Mouse (Mus musculus) liver, embryonic 11.5 days (tissue): ENCODE data around the gene Ttc7b. TPM values are rescaled to one million over a fixed set of nuclear protein-coding genes. Genes with fewer than 3 reads are reported as not detected.

Experiments used
- ATAC-seq: fragments of 200-750 bp; cut with Nextera tagmentation; replicated peaks from 2 replicates; pipeline ENCODE4 v1.8.0; 2017; ENCODE audit warnings: moderate number of reproducible peaks, mild to moderate bottlenecking, moderate TSS enrichment, moderate library complexity; ENCODE audit not compliant: low FRiP score
- DNase-seq: peaks from one replicate; pipeline ENCODE4 v3.0.0-alpha.2; 2017; ENCODE audit warnings: low spot score
- H3K27ac ChIP-seq: fragments of 300-500 bp; sonication (generic); 2 replicates; pipeline ENCODE4 v1.5.1; 2014; ENCODE audit warnings: mild to moderate bottlenecking, low read depth, low read length, control low read depth
- H3K27me3 ChIP-seq: fragments of 300-500 bp; sonication (generic); replicated peaks from 2 replicates; pipeline ENCODE4 v1.6.1; 2014; ENCODE audit warnings: low read length, mixed read lengths; ENCODE audit not compliant: control insufficient read depth, insufficient read depth
- H3K36me3 ChIP-seq: fragments of 300-500 bp; sonication (generic); 2 replicates; pipeline ENCODE4 v1.6.1; 2014; ENCODE audit warnings: mild to moderate bottlenecking, low read length, moderate library complexity, mixed read lengths; ENCODE audit not compliant: control insufficient read depth, insufficient read depth
- H3K4me1 ChIP-seq: fragments of 300-500 bp; sonication (generic); replicated peaks from 2 replicates; pipeline ENCODE4 v1.6.1; 2014; ENCODE audit warnings: low read length, mixed read lengths; ENCODE audit not compliant: control insufficient read depth, insufficient read depth
- H3K4me2 ChIP-seq: fragments of 300-500 bp; sonication (generic); 2 replicates; pipeline ENCODE4 v1.6.1; 2014; ENCODE audit warnings: mild to moderate bottlenecking, control low read depth, moderate library complexity
- H3K4me3 ChIP-seq: fragments of 300-500 bp; sonication (generic); 2 replicates; pipeline ENCODE4 v1.5.1; 2014; ENCODE audit warnings: low read depth, low read length, control low read depth
- H3K9ac ChIP-seq: fragments of 300-500 bp; sonication (generic); 2 replicates; pipeline ENCODE4 v1.6.1; 2014; ENCODE audit warnings: low read depth, low read length, control low read depth
- H3K9me3 ChIP-seq: fragments of 300-500 bp; sonication (generic); 2 replicates; pipeline ENCODE4 v1.6.1; 2016; ENCODE audit warnings: low read length, inconsistent platforms, mixed read lengths; ENCODE audit not compliant: control insufficient read depth
- WGBS: fragments of 180-500 bp; shearing (Covaris S2); extraction: QIAGEN DNeasy Blood & Tissue Kit; methylation state at CpG from one replicate; pipeline ENCODE4 v1.1.7; 2014; 5-methylcytosine and 5-hydroxymethylcytosine counted together
- polyA plus RNA-seq: library from polyadenylated mRNA; unstranded; fragments of >200 nt; fragmentation: Nextera tagmentation; extraction: Ambion mirVana; gene quantifications from 2 replicates; pipeline ENCODE4 v1.2.1, GENCODE M21; 2014

The Ttc7b gene
- polyA plus RNA-seq, 1 experiment from 2014 or later, result 6.2 TPM

DNA sequence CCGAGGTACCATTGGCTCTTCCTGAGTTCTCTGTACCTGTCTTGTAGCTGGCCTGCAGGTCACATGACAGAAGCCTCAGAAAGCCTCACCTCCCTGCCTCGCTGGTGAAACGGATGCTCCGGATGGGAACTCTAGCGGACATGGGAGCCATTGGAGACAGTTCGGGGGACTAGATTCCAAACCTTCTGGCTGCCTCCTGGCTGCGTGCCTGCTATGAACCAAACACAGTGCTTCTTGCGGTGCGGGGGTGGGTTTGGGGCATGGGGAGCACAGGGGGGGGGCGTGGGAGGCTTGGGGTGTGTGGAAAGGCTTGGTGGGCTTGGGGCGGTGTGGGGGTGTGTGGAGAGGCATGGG, 230.5 kb downstream of the Ttc7b start:
- H3K27ac ChIP-seq, result no peak overlapping the region
- H3K9me3 ChIP-seq, result 0 out of 2 replicates have a peak, but pooled peaks cover 2% of the 10 kb centered on the region
- H3K36me3 ChIP-seq, result no peaks in the 10 kb centered on the region
- DNase-seq (no peak), ATAC-seq (no peak)
- WGBS, result 67% methylated on average over 11 of the region's 11 CpGs
- no peak overlapping the region for H3K9ac ChIP-seq
- H3K4me2 ChIP-seq, result no peak overlapping the region
- H3K4me1 ChIP-seq, result peaks cover 3% of the 10 kb centered on the region; the same call in 1 of the 2 replicates
- no peaks in the 10 kb centered on the region for H3K27me3 ChIP-seq
- H3K4me3 ChIP-seq, result no peak overlapping the region

DNA sequence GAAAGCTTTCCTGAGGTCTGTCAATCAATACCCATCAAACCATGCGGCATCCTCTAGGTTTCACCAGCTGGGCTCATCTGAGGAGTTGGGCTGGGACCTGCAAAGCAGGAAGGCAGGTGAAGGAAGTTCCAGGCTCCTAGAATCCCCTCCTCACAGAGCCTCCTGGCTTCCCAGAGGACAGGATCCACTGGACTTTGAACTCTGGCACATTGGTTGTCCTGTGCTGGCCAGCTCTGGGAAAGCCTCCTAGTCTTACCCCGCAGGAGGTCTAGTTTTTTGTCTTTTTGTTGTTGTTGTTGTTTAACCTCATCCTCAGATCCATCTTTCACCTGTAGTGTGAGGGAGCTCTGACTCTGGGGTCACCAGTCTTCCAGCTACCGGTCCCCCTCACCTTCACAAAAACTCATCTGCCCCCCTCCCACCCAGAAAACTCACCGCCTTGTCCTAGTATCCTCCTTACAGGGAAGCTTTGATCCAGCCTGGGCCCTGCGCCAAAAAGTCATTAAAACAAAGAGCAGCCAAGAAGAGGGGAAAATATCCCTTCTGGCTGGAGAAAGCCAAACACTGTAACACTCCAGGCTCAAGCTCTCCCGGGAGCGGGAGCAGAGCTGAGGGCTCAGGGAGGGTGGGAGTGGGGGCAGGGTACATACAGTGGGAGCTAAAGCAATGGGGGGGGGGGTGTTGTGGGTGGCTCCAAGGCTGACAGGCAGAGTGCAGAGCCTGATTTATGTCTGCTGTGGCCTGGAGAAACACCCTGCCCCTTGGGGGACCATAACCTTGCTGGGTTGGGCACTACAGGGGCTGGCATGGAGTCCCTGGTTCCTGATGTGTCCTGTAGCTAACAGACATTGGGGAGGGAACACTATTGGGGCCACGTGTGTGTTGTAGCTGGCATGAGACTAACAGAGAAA, 231.1 kb downstream of the Ttc7b start:
- DNase-seq (no peak), ATAC-seq (peak; percentile 37)
- 45% methylated on average over 8 of the region's 8 CpGs for WGBS
- Histone ChIP-seq H3K4me3 (no peak overlapping the region), H3K36me3 (no peaks in the 10 kb centered on the region), H3K4me1 (peaks cover 3% of the 10 kb centered on the region; the same call in 1 of the 2 replicates), H3K9ac (no peak overlapping the region), H3K27me3 (no peaks in the 10 kb centered on the region), H3K27ac (no peak overlapping the region), H3K9me3 (no peaks in the 10 kb centered on the region), H3K4me2 (no peak overlapping the region)

DNA sequence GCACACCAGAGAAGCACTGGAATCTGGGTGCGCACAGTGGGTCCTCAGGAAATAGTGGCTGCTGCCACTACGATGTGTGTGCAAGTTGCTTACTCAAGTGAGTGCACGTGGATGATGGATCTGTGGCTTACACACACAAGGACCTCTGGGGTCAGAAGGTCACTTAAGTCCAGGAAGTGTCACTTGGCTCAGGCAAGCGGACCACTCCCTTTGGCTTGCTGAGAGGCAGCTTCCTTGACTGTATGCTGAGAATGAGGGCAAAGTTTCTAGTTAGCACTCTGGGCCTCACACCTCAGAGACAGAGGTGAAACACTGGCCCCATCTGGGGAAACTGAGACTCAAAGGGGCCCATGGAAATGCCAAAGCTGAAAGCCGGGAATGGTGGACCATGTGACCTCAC, 232.6 kb downstream of the Ttc7b start:
- Histone ChIP-seq H3K27ac (no peak overlapping the region), H3K36me3 (no peaks in the 10 kb centered on the region), H3K4me3 (no peak overlapping the region), H3K4me2 (no peak overlapping the region), H3K9me3 (no peaks in the 10 kb centered on the region), H3K4me1 (peaks cover 3% of the 10 kb centered on the region; the same call in 1 of the 2 replicates), H3K27me3 (no peaks in the 10 kb centered on the region), H3K9ac (no peak overlapping the region)
- WGBS, result 72% methylated on average over 5 of the region's 5 CpGs
- ATAC-seq (no peak), DNase-seq (no peak)

DNA sequence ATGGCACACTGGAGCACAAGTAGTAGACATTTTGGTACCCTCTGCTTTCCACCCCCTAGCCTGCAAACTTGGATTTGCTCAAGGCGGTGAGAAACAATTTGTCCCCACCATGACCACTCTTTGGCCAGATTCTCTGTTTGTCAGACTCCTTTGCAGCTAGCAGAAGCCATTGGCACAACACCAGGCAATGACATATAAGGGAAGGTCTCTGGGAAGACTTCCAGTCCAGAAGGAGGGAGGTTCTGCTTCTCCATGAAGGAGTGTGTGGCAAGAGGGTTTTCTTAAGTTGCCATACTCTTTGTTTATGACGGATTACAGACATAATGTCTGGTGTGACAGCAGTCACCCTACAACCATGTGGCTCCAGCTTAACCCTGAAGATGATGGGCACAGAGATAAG, 233.1 kb downstream of the Ttc7b start:
- Histone ChIP-seq H3K27ac (no peak overlapping the region), H3K4me2 (no peak overlapping the region), H3K4me3 (no peak overlapping the region), H3K27me3 (no peaks in the 10 kb centered on the region), H3K4me1 (peaks cover 3% of the 10 kb centered on the region; the same call in 1 of the 2 replicates), H3K9me3 (no peaks in the 10 kb centered on the region), H3K9ac (no peak overlapping the region), H3K36me3 (no peaks in the 10 kb centered on the region)
- ATAC-seq, result no peak
- no peak for DNase-seq
- WGBS, result 88% methylated on average over 2 of the region's 2 CpGs

DNA sequence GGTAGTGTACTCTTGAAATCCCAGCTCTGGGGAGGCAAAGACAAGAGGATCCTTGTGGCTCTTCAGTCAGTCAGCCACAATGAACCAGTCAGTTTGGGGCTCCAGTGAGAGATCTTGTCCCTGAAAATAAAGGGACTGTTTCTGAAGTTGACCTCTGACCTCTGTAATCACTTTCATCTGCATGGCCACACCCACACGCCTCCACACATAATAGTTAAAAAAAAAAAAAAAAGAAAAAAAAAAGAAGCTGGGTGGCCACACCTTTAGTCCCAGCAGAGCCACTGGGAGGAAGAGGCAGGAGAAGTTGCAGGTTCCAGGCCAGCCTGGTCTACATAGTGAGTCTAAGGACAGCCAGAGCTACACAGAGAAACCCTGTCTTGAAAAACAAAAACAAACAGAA, 237.3 kb downstream of the Ttc7b start:
- Histone ChIP-seq H3K9me3 (no peaks in the 10 kb centered on the region), H3K4me1 (peaks cover 5% of the 10 kb centered on the region; the same call in 1 of the 2 replicates), H3K36me3 (no peaks in the 10 kb centered on the region), H3K27me3 (no peaks in the 10 kb centered on the region), H3K4me3 (no peak overlapping the region), H3K27ac (peak overlapping the region; percentile 55; the same call in 1 of the 2 replicates), H3K9ac (no peak overlapping the region), H3K4me2 (no peak overlapping the region)
- 73% methylated on average over 1 of the region's 1 CpGs for WGBS
- ATAC-seq, result no peak
- DNase-seq, result no peak

DNA sequence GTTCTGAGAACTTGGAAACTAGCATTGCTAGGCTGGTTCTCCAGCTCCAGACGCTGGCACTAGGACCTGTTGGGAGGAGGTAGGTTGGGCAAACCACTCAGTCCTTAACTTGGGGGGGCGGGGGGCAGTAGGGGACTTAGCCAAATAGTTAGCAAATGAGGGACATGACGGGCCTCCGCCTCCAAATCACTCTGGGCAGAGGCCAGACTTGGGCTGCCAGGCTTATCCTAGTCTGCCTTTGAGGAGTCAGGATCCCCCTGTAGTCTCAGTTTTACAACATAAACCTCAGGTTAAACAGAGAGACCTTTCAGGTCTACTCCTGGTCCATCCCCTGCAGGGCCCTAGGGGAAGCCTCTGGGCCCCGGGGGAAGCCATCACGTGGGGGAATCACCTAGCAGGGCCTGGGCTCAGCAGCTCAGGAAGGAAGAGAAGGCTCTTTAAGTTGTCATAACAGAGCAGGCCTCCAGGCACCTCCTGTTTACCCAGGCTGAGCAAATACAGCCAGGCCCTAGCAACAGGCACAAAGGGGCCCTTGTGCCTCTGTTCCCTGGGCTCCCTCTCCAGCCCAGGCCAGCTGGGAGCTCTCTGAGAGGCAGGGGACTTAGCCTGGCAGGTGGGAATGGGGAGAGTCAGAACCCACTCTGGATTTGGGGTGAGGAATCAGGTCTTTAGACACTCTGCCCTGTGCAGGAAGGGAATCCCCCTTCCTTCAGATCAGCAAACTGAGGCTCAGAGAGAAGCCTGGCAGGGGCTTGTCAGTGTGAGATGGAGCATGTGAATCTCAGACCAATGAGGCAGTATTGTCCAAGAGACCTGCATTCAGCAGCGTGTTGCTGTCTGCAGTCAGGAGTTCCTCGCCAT, 238.4 kb downstream of the Ttc7b start:
- 52% methylated on average over 8 of the region's 8 CpGs for WGBS
- peak overlapping the region; percentile 55 for H3K27ac ChIP-seq
- no peaks in the 10 kb centered on the region for H3K36me3 ChIP-seq
- no peak overlapping the region for H3K4me2 ChIP-seq
- H3K27me3 ChIP-seq, result no peaks in the 10 kb centered on the region
- H3K4me1 ChIP-seq, result peaks cover 8% of the 10 kb centered on the region
- no peak overlapping the region for H3K9ac ChIP-seq
- no peaks in the 10 kb centered on the region for H3K9me3 ChIP-seq
- ATAC-seq (peak; percentile 37; the same call in 1 of the 2 replicates), DNase-seq (no peak)
- no peak overlapping the region for H3K4me3 ChIP-seq

DNA sequence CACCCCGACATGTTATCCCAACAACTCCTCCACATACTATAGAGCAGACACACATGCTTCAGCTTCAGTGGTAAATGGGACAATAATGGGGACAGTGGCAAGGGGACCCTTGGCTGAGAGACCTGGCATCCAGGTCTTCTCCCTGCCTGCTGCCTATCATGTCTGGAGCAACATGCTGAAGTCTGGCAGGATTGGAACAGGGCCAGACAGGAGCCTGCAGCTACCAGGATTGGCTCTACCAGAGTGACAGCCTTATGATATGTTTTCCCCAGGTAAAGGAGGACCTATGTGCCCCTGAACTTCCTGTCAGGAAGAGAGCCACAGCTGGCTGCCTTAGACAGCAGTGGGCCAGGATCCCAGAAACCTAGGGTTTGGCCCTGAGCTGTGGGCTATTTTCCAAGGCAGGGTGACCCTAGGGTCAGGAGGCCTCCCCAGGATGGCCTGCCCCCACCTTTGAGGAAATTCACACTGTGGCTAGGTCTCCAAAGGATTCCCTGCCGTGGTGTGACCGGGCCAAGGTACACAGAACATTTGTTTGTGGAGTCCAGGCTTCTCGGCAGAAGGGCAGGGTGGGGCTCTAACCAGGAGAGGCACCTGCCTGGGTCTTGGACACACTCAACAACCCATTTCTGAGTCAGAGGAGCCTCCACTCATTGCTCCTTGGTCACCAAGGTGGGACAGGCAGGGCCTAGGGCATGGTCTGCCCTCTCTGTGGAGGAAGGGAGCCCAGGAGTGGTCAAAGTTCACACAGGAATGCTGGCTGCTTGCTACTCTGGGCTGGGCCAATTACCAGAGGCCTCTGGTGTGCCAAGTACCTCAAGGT, 239.4 kb downstream of the Ttc7b start:
- Histone ChIP-seq H3K36me3 (no peaks in the 10 kb centered on the region), H3K4me3 (no peak overlapping the region), H3K4me2 (no peak overlapping the region), H3K27ac (no peak overlapping the region), H3K9ac (no peak overlapping the region), H3K9me3 (no peaks in the 10 kb centered on the region), H3K4me1 (peaks cover 12% of the 10 kb centered on the region), H3K27me3 (no peaks in the 10 kb centered on the region)
- DNase-seq (no peak), ATAC-seq (no peak; the same call in 1 of the 2 replicates)
- WGBS, result 66% methylated on average over 4 of the region's 4 CpGs

DNA sequence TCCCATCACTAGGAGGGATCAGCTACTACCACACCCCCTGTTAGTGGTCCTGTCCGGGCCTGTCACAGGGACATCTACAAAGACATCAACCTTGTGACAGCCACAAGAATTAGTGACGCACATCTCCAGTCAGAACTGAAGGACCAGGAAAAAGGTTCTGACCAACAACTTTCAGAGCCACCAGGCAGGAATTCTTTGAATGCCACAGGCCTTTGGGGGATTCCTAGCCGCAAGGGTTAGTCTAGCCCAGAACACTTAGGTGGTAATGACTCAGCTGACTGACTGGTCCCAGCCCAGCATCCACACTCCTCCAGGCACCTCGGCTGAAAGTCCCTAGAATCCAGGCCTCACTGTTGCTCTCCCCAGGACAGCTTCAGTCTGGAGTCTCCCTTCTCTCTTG, 240.7 kb downstream of the Ttc7b start:
- H3K27me3 ChIP-seq, result no peaks in the 10 kb centered on the region
- no peaks in the 10 kb centered on the region for H3K9me3 ChIP-seq
- peaks cover 12% of the 10 kb centered on the region for H3K4me1 ChIP-seq
- no peaks in the 10 kb centered on the region for H3K36me3 ChIP-seq
- H3K9ac ChIP-seq, result no peak overlapping the region
- no peak for DNase-seq
- 55% methylated on average over 4 of the region's 4 CpGs for WGBS
- H3K4me2 ChIP-seq, result no peak overlapping the region
- no peak for ATAC-seq
- H3K4me3 ChIP-seq, result no peak overlapping the region
- H3K27ac ChIP-seq, result no peak overlapping the region
